Comparison of ENCODE assay signal across 38 mouse cellular contexts in the genomic region with DNA sequence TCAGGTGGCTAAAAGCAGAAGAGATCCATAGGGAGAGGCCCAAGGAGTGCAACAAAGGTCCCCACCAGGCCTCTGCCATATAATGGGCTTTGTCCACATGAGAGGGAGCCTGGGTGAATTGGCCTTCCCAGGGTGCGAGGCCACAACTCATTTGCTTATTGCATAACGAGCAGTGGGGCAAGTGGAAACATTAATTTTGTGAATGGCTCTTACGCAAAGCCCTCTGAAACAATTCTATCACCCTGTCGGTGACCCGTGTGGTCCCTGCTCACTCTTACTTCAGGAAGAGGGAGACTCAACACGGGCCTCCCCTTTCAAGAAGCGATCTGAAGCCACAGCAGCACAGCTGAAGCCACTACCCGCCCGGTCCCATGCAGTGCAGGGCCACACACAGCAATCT. TPM values are rescaled to one million over a fixed set of nuclear protein-coding genes. Genes with fewer than 3 reads are reported as not detected.
DNase-seq lines count a peak whose midpoint lies in the region; ATAC-seq lines count a peak whose summit lies in the region.
"Had no signal": no experiment of that assay in that cellular context is flagged by ENCODE, and none has a peak within 500 bp of the region (broad histone marks: within the 10 kb centered on the region; RNA-seq: fewer than 3 reads in every experiment).

No protein-coding gene starts in this region.

- H3K4me1 ChIP-seq in forebrain, embryonic 12.5 days, result no peaks in the 10 kb centered on the region; the same call in 1 of the 2 replicates
- 0 out of 2 replicates have a peak, but pooled peaks cover 2% of the 10 kb centered on the region for H3K4me1 ChIP-seq in forebrain, embryonic 11.5 days (replicated peaks; ENCODE audit: control insufficient read depth, insufficient read depth, low read length)
- H3K4me1 ChIP-seq in midbrain, embryonic 12.5 days, result no peaks in the 10 kb centered on the region; the same call in 1 of the 2 replicates
- H3K4me1 ChIP-seq in midbrain, embryonic 15.5 days, result no peaks in the 10 kb centered on the region
- H3K4me1 ChIP-seq: embryonic facial prominence, embryonic 13.5 days; forebrain, embryonic 13.5 days; hindbrain, embryonic 12.5 days had no signal

- peak overlapping the region; percentile 31; the same call in 1 of the 2 replicates for H3K27ac ChIP-seq in forebrain, embryonic 12.5 days
- no peak overlapping the region for H3K27ac ChIP-seq in forebrain, embryonic 11.5 days (ENCODE audit: low read depth, low read length)
- H3K27ac ChIP-seq in midbrain, embryonic 12.5 days (replicated peaks), result peak overlapping the region; percentile 5; the same call in 1 of the 2 replicates
- H3K27ac ChIP-seq in midbrain, embryonic 15.5 days, result no peak overlapping the region
- H3K27ac ChIP-seq: embryonic facial prominence, embryonic 13.5 days; heart, embryonic 10.5 days; heart, embryonic 15.5 days; hindbrain, embryonic 12.5 days; kidney, postnatal 0 days; liver, embryonic 14.5 days; stomach, postnatal 0 days had no signal

- H3K9me3 ChIP-seq in forebrain, embryonic 12.5 days, result no peaks in the 10 kb centered on the region
- no peaks in the 10 kb centered on the region for H3K9me3 ChIP-seq in forebrain, embryonic 11.5 days (ENCODE audit: control insufficient read depth, low read length)
- H3K9me3 ChIP-seq in midbrain, embryonic 12.5 days, result no peaks in the 10 kb centered on the region
- no peaks in the 10 kb centered on the region for H3K9me3 ChIP-seq in midbrain, embryonic 15.5 days
- H3K9me3 ChIP-seq: embryonic facial prominence, embryonic 13.5 days; forebrain, embryonic 13.5 days; heart, embryonic 10.5 days; heart, embryonic 15.5 days; hindbrain, embryonic 12.5 days had no signal

- 42% methylated on average over 9 of the region's 9 CpGs for WGBS in forebrain, embryonic 12.5 days
- 51% methylated on average over 9 of the region's 9 CpGs for WGBS in forebrain, embryonic 11.5 days
- WGBS in midbrain, embryonic 12.5 days, result 82% methylated on average over 9 of the region's 9 CpGs
- 81% methylated on average over 9 of the region's 9 CpGs for WGBS in midbrain, embryonic 15.5 days

- no peak overlapping the region for H3K4me2 ChIP-seq in forebrain, embryonic 12.5 days
- H3K4me2 ChIP-seq in forebrain, embryonic 11.5 days (ENCODE audit: low read depth, low read length, severe bottlenecking), result no peak overlapping the region
- no peak overlapping the region for H3K4me2 ChIP-seq in midbrain, embryonic 12.5 days (replicated peaks)
- no peak overlapping the region for H3K4me2 ChIP-seq in midbrain, embryonic 15.5 days
- H3K4me2 ChIP-seq: embryonic facial prominence, embryonic 13.5 days; forebrain, embryonic 13.5 days; heart, embryonic 15.5 days; hindbrain, embryonic 12.5 days; lung, embryonic 14.5 days had no signal

- no peaks in the 10 kb centered on the region for H3K27me3 ChIP-seq in forebrain, embryonic 12.5 days
- H3K27me3 ChIP-seq in forebrain, embryonic 11.5 days (ENCODE audit: control insufficient read depth, insufficient read depth, low read length), result no peaks in the 10 kb centered on the region
- H3K27me3 ChIP-seq in midbrain, embryonic 12.5 days, result no peaks in the 10 kb centered on the region
- no peaks in the 10 kb centered on the region for H3K27me3 ChIP-seq in midbrain, embryonic 15.5 days (replicated peaks)
- H3K27me3 ChIP-seq: embryonic facial prominence, embryonic 13.5 days; forebrain, embryonic 13.5 days; heart, embryonic 15.5 days; hindbrain, embryonic 12.5 days; Patski had no signal

- DNase-seq in adrenal gland, postnatal 14 days, result peak; percentile 47
- DNase-seq in adrenal gland, postnatal 25 days, result no peak
- DNase-seq in forebrain, embryonic 11.5 days (ENCODE audit: low spot score), result no peak
- DNase-seq in layer of hippocampus, adult 9-10 months (ENCODE audit: low spot score), result no peak
- DNase-seq: gastrocnemius, postnatal 14 days; heart, adult 11 months; kidney, adult 8-10 months; kidney, postnatal 4 days; layer of hippocampus, adult 9-11 months; liver; lung, embryonic 14.5 days; right cerebral cortex, adult 18-20 months; right cerebral cortex, postnatal 4 days; thymus, adult 18-20 months; thymus, postnatal 25 days had no signal

- no peak overlapping the region for H3K9ac ChIP-seq in forebrain, embryonic 12.5 days
- H3K9ac ChIP-seq in forebrain, embryonic 11.5 days (ENCODE audit: low read length), result no peak overlapping the region
- H3K9ac ChIP-seq in midbrain, embryonic 12.5 days (replicated peaks), result no peak overlapping the region
- no peak overlapping the region for H3K9ac ChIP-seq in midbrain, embryonic 15.5 days
- H3K9ac ChIP-seq: embryonic facial prominence, embryonic 13.5 days; forebrain, embryonic 13.5 days; heart, embryonic 15.5 days; hindbrain, embryonic 12.5 days; liver, embryonic 14.5 days; lung, embryonic 14.5 days had no signal

- H3K4me3 ChIP-seq in forebrain, embryonic 12.5 days (replicated peaks), result no peak overlapping the region
- H3K4me3 ChIP-seq in forebrain, embryonic 11.5 days (ENCODE audit: low read depth, low read length), result no peak overlapping the region
- H3K4me3 ChIP-seq in midbrain, embryonic 12.5 days, result no peak overlapping the region
- H3K4me3 ChIP-seq in midbrain, embryonic 15.5 days, result no peak overlapping the region
- H3K4me3 ChIP-seq: embryonic facial prominence, embryonic 13.5 days; forebrain, embryonic 13.5 days; heart, embryonic 10.5 days; heart, embryonic 15.5 days; hindbrain, embryonic 12.5 days had no signal

- peaks cover 90% of the 10 kb centered on the region for H3K36me3 ChIP-seq in forebrain, embryonic 12.5 days (replicated peaks)
- peaks cover 13% of the 10 kb centered on the region; the same call in 1 of the 2 replicates for H3K36me3 ChIP-seq in forebrain, embryonic 11.5 days (ENCODE audit: control insufficient read depth, insufficient read depth, low read length)
- H3K36me3 ChIP-seq in midbrain, embryonic 12.5 days, result peaks cover 87% of the 10 kb centered on the region
- peaks cover 56% of the 10 kb centered on the region for H3K36me3 ChIP-seq in midbrain, embryonic 15.5 days (replicated peaks)

- ATAC-seq in forebrain, embryonic 12.5 days (ENCODE audit: low FRiP score), result no peak
- no peak for ATAC-seq in forebrain, embryonic 11.5 days (replicated peaks; ENCODE audit: low FRiP score)
- no peak for ATAC-seq in midbrain, embryonic 12.5 days (ENCODE audit: low FRiP score, low read depth)
- no peak for ATAC-seq in midbrain, embryonic 15.5 days (replicated peaks)
- 0 out of 2 replicates have a peak, but pooled peaks have one; percentile 14 for ATAC-seq in megakaryocyte-erythroid progenitor cell, adult 5-6 weeks (replicated peaks; ENCODE audit: low FRiP score, low TSS enrichment, poor library complexity, severe bottlenecking)
- ATAC-seq: forebrain, embryonic 13.5 days; intestine, embryonic 16.5 days; midbrain, embryonic 16.5 days; Patski had no signal

RNA-seq across cellular contexts. Expression of a gene that starts 30.3 kb away (rescaled TPM):
- 8.3 and 9.2 TPM in 2 replicates for total RNA-seq in adrenal gland, postnatal 14 days (2021)
- total RNA-seq in adrenal gland, postnatal 25 days (2021), result 5.9 and 7.8 TPM in 2 replicates
- 53.4 and 53.7 TPM in 2 replicates for polyA plus RNA-seq in forebrain, embryonic 12.5 days (2016; fragmentation: Nextera tagmentation; extraction: Ambion mirVana)
- 59.1 and 64.4 TPM in 2 replicates for polyA plus RNA-seq in forebrain, embryonic 11.5 days (2014; fragmentation: Nextera tagmentation; extraction: Ambion mirVana)
- 44.5 and 45.0 TPM in 2 replicates for polyA plus RNA-seq in midbrain, embryonic 12.5 days (2016; fragmentation: Nextera tagmentation; extraction: Ambion mirVana)
- 8.9 and 9.6 TPM in 2 replicates for polyA plus RNA-seq in midbrain, embryonic 15.5 days (2015; fragmentation: Nextera tagmentation; extraction: Ambion mirVana)
- 31.8 and 35.1 TPM in 2 replicates for total RNA-seq in megakaryocyte-erythroid progenitor cell, adult 5-6 weeks (2014; fragmentation: Nextera tagmentation)
- total RNA-seq in megakaryocyte-erythroid progenitor cell, adult 5-6 weeks (2017), result 34.1 and 93.4 TPM in 2 replicates

RNA-seq across cellular contexts. Expression of a gene that starts 41.8 kb away (rescaled TPM):
- total RNA-seq in adrenal gland, postnatal 14 days (2021), result 31.9 and 33.5 TPM in 2 replicates
- 45.8 and 49.1 TPM in 2 replicates for total RNA-seq in adrenal gland, postnatal 25 days (2021)
- 6.0 and 7.4 TPM in 2 replicates for polyA plus RNA-seq in forebrain, embryonic 12.5 days (2016; fragmentation: Nextera tagmentation; extraction: Ambion mirVana)
- polyA plus RNA-seq in forebrain, embryonic 11.5 days (2014; fragmentation: Nextera tagmentation; extraction: Ambion mirVana), result 8.1 and 8.2 TPM in 2 replicates
- 6.9 and 7.3 TPM in 2 replicates for polyA plus RNA-seq in midbrain, embryonic 12.5 days (2016; fragmentation: Nextera tagmentation; extraction: Ambion mirVana)
- 6.8 and 7.1 TPM in 2 replicates for polyA plus RNA-seq in midbrain, embryonic 15.5 days (2015; fragmentation: Nextera tagmentation; extraction: Ambion mirVana)
- 11.0 and 11.7 TPM in 2 replicates for total RNA-seq in megakaryocyte-erythroid progenitor cell, adult 5-6 weeks (2014; fragmentation: Nextera tagmentation)
- 5.6 and 8.6 TPM in 2 replicates for total RNA-seq in megakaryocyte-erythroid progenitor cell, adult 5-6 weeks (2017)

RNA-seq across cellular contexts. Expression of a gene that starts 45.4 kb away (rescaled TPM):
- total RNA-seq in adrenal gland, postnatal 14 days (2021), result 53.4 and 64.4 TPM in 2 replicates
- 49.6 and 55.3 TPM in 2 replicates for total RNA-seq in adrenal gland, postnatal 25 days (2021)
- polyA plus RNA-seq in forebrain, embryonic 12.5 days (2016; fragmentation: Nextera tagmentation; extraction: Ambion mirVana), result 50.5 and 54.0 TPM in 2 replicates
- polyA plus RNA-seq in forebrain, embryonic 11.5 days (2014; fragmentation: Nextera tagmentation; extraction: Ambion mirVana), result 51.1 and 51.5 TPM in 2 replicates
- 51.6 and 53.8 TPM in 2 replicates for polyA plus RNA-seq in midbrain, embryonic 12.5 days (2016; fragmentation: Nextera tagmentation; extraction: Ambion mirVana)
- 132 and 136 TPM in 2 replicates for polyA plus RNA-seq in midbrain, embryonic 15.5 days (2015; fragmentation: Nextera tagmentation; extraction: Ambion mirVana)
- 29.3 and 32.0 TPM in 2 replicates for total RNA-seq in megakaryocyte-erythroid progenitor cell, adult 5-6 weeks (2014; fragmentation: Nextera tagmentation)
- 26.6 and 35.7 TPM in 2 replicates for total RNA-seq in megakaryocyte-erythroid progenitor cell, adult 5-6 weeks (2017)

RNA-seq across cellular contexts. Expression of a gene that starts 49.6 kb away (rescaled TPM):
- total RNA-seq in adrenal gland, postnatal 14 days (2021), result not detected in 2 replicates
- not detected in 2 replicates for total RNA-seq in adrenal gland, postnatal 25 days (2021)
- not detected in 2 replicates for polyA plus RNA-seq in forebrain, embryonic 12.5 days (2016; fragmentation: Nextera tagmentation; extraction: Ambion mirVana)
- not detected in 2 replicates for polyA plus RNA-seq in forebrain, embryonic 11.5 days (2014; fragmentation: Nextera tagmentation; extraction: Ambion mirVana)
- polyA plus RNA-seq in midbrain, embryonic 12.5 days (2016; fragmentation: Nextera tagmentation; extraction: Ambion mirVana), result not detected in 2 replicates
- polyA plus RNA-seq in midbrain, embryonic 15.5 days (2015; fragmentation: Nextera tagmentation; extraction: Ambion mirVana), result not detected in 2 replicates
- total RNA-seq in megakaryocyte-erythroid progenitor cell, adult 5-6 weeks (2014; fragmentation: Nextera tagmentation), result not detected in 2 replicates
- not detected in 2 replicates for total RNA-seq in megakaryocyte-erythroid progenitor cell, adult 5-6 weeks (2017)
- total RNA-seq: common myeloid progenitor, adult 5-6 weeks; gastrocnemius, postnatal 14 days; heart, postnatal 25 days; left cerebral cortex, postnatal 10 days; MEL; neutrophil, adult 5-6 weeks had no signal
- polyA plus RNA-seq: embryonic facial prominence, embryonic 13.5 days; forebrain, embryonic 13.5 days; heart, embryonic 10.5 days; heart, embryonic 15.5 days; hindbrain, embryonic 12.5 days; intestine, embryonic 16.5 days; limb, embryonic 11.5 days; liver, embryonic 14.5 days; lung, embryonic 14.5 days; midbrain, embryonic 16.5 days; neural tube, embryonic 11.5 days; spleen, adult 2 months; stomach, postnatal 0 days had no signal

Comparison
In these comparisons a context has a peak if more than half of its experiments do, and no peak if none do; other contexts are left out.
1. H3K27ac ChIP-seq: peak in forebrain, embryonic 12.5 days (single experiment) and midbrain, embryonic 12.5 days (single experiment); none in forebrain, embryonic 11.5 days (single experiment) and midbrain, embryonic 15.5 days (single experiment).